Mouse (Mus musculus) erythroblast, embryonic 14.5 days (primary cell): ENCODE results near the gene Mpv17l2.

Experiments
- GATA1 ChIP-seq: IDR thresholded peaks from 2 replicates; pipeline ENCODE4 v1.6.1; 2012; ENCODE audit warnings: low read length, inconsistent platforms, mixed read lengths
- TAL1 ChIP-seq: IDR thresholded peaks from 3 replicates; pipeline ENCODE4 v1.6.1; 2012; ENCODE audit warnings: low read length, inconsistent platforms, mixed read lengths

- TF ChIP-seq GATA1 (no peak), TAL1 (no peak)
These were observed 6.8 kb upstream of the Mpv17l2 start for GRCm38 (mm10) chr8:70767503-70767902.
